Mouse (Mus musculus): ENCODE measurements around the gene Vps25. TPM values are rescaled to one million over a fixed set of nuclear protein-coding genes. Genes with fewer than 3 reads are reported as not detected.

Vps25 gene
- total RNA-seq (2015) (261 and 263 TPM in 2 replicates), total RNA-seq (2017) (70.4 and 86.9 TPM in 2 replicates)

DNA sequence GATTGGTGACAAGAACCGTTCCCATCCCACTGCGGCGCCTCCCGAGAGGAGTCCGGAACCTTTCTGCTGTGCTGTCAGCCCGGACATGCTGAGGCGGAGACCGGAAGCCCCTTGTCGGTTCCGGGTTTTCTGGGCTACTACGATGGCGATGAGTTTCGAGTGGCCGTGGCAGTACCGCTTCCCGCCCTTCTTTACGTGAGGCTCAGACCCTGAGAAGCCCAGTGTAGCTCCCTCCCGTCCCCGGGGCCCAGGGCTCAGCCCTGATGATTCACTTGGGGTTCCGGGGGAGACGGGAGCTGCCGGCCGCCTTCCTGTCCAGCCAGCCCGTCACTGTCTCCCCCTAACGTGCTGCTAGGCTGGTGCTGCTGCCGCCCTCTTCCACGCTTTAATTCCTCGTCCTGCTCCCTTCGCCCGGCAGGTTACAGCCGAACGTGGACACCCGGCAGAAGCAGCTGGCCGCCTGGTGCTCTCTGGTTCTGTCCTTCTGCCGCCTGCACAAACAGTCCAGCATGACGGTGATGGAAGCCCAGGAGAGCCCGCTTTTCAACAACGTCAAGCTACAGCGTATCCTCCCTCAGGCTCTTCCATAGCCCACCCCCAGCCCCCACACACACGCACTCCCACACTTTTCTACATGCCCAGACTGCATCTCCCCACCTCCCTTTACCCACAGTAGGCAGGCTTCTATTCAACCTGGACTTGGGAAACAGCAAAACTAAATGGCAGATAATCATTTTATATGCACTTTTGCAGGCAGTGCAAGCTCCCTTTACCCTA lies at the start of gene Vps25:
TSS of gene Vps25 (plus strand) at position 95 of the 777 bp plus-strand sequence.
- ATAC-seq (replicated peaks; ENCODE audit: poor library complexity): peak; percentile 97

DNA sequence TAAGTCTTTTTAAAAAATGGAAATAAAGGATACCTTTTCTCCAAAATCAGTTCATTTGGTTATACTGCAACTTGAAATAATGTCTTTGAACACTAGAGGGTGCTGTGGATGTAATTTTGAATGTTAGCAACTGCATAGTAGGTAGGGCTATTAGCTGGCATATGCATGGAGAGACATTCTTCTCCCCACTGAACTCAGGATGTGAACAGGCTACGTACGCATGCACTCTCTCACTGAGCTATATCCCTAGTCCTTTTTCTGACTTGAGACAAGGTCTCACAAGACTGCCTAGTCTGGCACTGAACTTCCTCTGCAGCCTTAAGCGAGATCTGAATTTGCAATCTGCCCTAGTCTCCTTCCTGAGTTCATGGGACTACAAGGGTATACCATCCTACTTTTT lies 41.5 kb upstream of the Vps25 start:
- peak; percentile 93 for ATAC-seq (replicated peaks; ENCODE audit: poor library complexity)

DNA sequence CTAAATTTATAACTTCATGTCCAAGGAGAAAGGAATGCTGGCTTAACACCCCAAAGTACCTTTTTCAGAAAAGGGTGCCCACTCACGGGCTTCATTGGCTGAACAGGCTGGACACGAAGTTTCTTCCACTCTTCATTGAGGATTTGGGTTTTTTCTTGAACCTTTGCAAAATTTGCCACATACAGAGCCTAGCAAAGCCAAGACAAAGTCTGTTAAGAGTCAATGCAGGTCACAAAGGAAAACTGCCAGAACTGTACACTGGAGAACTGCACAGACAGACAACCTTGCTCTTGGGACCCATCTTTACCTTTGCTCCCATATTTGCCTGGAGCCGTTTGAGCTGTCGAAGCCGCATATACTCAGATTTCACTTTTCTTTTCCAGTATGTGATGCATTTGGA lies 36.6 kb upstream of the Vps25 start:
- no peak for ATAC-seq (replicated peaks; ENCODE audit: poor library complexity)

DNA sequence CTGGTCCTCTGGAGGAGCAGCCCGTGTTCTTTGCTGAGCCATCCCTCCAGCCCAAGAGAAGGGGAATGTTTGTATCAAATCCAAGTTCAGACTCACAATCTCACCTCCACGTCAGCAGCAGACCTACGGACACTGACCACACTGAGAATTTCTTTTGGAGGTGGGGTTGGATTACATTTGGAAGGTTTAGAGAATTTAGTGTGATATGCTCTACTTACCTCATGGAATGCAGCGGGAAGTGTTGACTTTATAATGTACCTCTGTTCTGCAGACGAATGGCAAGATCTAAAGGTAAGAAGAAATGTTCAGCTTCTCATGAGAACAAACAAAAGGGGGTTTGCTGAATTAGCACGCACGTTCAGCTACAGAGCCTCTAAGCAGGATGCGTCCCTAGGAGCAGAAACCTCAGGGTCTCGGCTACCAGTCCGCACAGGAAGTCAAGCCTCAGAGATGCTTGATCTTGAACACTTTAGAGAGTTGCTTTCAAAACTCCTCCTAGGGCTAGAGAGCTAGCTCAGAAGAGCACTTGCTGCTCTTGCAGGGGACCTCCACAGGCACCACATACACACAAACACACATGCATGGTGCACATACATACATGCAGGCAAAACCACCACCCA lies 35.0 kb upstream of the Vps25 start:
- no peak for ATAC-seq (replicated peaks; ENCODE audit: poor library complexity)

DNA sequence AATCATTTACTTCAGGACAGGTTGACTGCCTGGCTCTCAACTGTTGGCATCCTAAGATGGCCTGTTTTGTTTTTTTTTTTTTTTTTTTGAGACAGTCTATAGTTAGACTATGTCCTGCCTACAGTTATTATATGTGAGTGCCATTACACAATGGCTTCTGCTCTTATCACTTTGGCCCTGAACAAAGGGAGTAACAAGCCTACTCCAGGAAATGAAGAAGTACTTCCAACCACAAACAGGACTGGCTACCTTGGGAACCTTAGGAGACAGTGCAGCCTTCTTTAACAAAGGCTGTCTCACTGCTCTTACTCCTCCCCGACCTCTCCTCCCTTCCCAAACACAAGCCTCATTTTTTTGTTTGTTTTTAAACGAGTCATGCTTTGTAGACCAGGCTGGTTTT lies 32.7 kb upstream of the Vps25 start:
- no peak for ATAC-seq (replicated peaks; ENCODE audit: poor library complexity)

DNA sequence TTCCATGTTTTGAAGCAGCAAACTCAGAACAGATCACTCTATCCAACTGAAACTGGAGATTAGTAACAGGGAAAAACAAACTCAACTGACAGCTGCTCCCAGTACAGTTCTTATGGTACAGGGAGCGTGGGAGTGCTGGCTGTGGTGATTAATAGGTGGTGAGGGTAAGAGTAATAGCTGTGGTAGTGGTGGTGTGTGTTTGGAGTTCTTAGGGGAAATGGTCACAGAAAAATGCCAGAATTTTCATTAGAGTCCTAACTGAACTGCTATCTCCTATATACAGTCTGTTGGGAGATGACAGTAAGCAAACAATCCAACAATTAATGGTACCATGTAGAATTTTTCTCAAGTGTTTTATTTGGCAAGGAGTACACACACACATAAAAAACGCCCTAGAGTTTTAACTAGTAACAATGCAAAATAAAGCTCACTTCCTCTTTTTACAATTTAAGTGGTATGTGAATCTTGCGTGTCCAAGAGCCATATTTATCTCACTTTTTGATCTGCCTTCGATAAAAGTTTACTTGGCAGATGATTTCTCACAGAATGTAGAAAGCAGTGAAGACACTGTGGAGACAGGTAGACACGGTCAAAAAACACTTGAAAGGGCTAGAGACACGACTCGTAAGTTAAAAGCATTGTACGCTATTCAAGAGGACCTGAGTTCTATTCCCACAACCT lies 32.1 kb upstream of the Vps25 start:
- ATAC-seq (replicated peaks; ENCODE audit: poor library complexity): no peak

DNA sequence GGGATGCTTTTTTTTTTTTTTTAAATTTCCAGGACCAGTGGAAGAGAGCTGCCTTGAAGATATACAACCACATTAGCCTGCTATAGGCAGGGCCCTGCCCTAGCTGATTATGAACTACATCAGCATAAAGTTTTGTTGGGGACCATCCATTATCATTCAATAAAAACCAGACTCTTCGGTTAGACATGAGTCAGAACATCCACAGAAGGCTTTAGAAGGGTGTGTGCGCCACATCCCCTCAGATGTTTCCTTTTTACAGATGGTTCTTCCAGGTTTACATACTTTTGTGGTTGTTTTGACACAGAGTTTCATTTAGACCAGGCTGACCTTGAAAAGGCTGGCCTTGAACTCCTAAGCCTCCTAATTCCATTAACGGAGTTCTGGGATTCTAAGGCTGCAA lies 29.2 kb upstream of the Vps25 start:
- no peak for ATAC-seq (replicated peaks; ENCODE audit: poor library complexity)

DNA sequence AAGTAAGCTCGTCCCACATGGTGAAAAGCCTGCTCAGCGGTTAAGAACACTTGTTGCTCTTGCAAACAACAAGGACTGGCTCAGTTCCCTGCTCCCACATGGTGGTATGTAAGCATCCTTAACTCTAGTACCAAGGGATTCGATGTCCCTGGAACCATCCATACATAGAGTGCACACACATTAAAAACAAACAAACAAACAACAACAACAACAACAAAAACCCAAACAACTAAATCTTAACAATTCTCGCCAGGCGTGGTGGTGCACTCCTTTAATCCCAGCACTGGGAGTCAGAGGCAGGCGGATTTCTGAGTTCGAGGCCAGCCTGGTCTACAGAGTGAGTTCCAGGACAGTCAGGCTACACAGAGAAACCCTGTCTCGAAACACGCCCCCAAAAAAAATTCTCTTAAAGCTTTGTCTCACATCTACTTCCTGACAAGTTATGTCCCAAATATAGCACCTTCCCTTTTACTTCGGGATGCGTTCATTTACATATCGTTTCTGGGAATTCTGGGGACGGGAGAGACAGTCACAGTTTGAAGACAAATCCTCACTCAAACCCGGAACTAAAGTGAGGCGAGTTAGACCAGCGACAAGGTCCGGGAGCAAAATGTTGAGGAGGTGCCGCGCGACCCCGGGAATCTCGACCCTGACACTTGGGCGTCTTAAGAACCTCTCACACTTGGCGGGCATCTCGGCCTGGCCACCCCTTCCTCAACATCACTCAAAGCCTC lies 28.0 kb upstream of the Vps25 start:
- ATAC-seq (replicated peaks; ENCODE audit: poor library complexity): no peak

DNA sequence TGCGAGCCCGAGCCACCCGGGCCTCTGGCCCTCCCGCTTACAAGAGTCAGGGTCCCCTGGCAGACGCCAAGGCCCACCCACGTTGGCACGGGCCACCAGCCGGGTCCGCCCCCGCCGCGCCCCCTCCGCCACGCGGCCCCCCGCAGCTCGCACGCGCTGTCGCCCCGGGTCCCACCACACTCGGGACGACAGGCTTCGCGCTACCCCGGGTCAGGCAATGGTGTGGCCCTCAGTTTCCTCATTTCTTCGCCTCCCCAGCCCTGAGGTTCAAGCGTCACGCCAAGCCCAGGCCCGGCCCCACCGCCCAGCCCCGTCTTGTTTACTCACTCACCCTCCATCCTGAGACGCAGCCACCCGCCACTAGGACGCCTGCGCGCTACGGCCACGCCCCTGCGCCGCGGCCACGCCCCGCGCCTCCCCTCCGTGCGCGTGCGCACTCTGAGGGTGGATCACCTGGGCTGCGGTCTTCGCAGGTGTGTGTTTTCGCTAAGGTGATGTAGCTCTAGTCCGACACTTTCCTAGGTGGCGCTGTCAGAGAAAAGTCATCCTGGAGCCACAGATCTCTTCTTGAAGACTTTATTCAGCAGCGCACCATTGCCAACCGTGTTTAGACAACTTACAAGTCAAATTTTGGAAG lies 27.3 kb upstream of the Vps25 start, which contains the start of gene Ezh1:
TSS of gene Ezh1 (minus strand) at position 399 of the 637 bp plus-strand sequence.
- peak; percentile 95 for ATAC-seq (replicated peaks; ENCODE audit: poor library complexity)

DNA sequence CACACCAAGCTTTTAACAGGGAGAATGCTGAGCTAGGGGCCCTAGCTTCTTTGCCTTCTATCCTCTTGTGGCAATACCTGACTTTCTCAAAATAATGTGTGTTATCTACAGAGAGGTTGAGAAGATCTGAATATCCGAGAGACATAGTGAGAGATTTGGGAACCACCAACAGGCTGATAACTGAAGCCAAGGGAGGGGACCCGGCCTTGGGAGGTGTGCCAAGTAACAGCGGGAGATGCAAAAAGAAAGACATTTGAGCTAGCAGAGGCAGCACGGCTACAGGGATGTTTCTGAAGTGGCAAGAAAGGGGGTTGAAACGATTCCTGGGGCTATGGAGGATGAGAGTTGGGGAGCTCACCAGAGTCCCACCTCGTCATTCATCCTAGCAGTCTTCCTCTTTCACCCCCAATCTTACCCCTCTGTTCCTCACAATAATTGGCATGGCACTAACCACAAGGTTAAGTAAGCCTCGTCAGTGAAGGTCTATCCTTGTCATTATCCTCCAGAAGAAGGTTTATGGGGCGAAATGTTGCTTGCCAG lies 24.1 kb upstream of the Vps25 start:
- no peak for ATAC-seq (replicated peaks; ENCODE audit: poor library complexity)

DNA sequence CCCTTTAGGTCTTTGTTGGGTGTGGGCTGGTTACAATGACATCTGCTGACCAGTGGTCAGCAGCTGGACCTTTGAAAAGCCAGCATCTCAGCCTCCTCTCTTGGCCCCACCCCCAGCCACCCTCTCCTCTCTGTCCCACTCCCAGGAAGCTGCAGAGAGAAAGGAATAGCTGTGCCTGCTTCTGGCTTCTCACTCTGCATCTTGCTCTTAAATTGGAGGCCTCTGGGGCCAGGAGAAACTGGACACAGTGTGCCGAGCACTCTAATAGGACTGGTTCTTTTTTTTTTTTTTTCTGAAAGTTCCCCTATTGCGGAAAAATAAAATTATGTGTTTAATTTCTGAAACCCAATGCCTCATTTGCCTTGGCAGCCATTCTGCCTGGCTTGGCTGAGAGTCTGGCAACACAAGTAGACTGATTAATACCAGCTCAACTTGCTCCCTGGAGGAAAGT lies 23.4 kb upstream of the Vps25 start:
- ATAC-seq (replicated peaks; ENCODE audit: poor library complexity): no peak

DNA sequence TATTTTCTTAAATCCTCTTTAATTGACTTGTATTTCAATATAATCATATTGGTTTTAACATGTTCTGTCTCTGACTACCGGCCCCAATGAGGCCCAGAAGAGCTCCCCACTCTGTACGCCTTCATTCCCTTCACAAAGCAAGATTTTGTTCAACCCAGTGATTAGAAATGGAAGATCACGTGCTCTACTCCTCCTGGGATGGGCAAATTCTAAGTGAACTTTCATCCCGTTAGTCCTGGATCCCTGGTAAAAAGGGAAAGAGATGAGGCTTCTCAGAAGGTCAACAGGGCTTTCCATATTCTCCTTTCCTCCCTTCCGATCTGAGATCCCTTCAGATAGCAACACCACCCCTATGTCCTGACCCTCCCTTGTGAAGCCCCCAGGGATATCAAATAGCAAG lies 23.0 kb upstream of the Vps25 start:
- no peak for ATAC-seq (replicated peaks; ENCODE audit: poor library complexity)

DNA sequence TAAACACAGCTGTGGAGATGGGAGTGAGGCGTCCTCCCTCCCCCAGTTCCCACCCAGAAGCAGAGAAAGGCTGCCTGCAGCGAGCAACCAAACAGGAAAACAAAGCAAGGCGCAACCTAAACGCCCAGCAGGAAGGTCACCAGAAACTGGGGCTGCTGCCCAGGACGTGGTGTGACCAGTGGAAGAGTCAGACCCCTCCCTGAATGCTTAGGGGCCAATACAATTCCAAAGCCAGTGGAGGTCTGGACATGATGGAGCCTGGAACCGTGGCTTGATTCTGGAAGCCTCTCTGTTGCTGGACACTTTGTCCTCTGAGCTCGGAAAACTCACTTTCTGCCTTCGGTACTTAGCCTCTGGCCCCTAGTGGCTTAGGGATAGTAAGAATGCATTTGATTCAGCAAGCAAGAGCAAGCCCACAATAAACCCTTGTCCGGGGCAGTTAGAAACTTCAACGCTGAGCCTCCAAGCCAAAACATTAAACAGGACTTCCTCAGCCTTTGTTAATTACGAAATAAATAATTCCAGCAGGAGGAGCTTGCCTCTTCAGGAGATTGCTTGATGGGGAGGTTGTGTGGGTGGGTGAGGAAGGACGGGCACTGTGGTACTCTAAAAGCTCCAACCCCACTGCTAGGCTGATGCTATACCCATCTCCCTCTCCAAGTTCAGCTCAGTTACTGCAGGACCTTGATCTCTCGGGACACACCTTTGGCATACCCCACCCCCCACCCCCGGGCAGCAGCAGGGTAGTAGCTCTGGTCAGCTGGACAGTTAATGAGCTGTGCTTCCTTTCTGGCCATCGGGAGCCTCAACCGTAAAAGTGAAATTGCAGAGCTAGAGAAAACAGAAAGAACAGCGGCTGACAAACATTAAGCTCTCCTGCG lies 22.3 kb upstream of the Vps25 start:
- no peak for ATAC-seq (replicated peaks; ENCODE audit: poor library complexity)

DNA sequence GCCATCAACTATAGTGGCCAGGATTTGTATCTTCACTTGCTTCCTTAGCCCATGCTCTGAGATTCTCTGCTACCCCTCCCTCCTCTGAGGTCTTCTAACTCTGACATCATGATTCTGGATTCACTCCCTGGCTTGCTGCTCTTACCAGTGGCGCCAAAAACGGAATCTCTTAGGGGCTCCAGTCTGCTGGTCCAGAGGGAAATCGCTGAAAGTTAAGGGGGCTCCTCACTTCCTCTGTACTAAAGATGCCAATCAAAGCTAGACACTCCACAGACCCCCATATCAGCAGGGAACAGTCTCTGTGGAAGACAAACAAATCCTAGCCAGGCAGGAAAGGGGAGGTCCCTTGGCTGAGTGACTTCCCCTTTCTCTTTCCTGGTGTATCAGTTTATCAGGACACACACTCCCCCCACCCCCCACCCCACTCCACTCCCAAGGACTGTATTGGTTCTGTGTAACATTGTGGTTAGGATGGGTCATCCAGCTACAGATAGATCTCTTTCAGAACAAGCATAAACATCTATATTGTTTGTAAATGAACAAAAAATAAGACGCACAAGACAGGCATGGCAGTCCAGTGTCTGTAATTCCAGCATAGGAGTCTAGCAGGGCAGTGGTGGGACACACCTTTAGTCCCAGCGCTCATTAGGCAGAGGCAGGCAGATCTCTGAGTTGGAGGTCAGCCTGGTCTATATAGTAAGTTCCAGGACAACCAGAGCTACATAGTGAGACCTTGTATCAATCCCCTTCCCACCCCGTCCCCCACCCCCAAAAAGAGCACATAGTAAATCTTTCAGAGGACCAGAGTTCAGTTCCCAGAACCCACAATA lies 21.3 kb upstream of the Vps25 start:
- ATAC-seq (replicated peaks; ENCODE audit: poor library complexity): peak; percentile 81

DNA sequence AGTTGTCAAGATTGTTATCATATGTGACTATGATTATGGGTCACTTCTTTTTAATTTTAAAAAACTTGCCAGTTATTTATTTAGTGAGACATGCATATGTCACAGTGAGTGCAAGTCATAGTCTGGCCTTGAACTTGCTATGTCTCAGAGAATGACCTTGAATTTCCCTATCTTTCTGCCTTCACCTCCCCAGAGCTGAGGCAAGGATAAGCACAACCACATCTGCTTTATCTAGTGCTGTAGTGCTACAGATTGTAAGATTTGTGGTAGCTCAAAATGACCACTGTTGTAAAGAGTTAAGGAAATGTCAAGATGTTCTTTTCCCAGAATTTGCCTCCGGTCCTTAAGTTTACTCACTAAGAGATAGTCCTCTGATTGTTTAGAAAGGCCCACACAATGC lies 20.3 kb upstream of the Vps25 start:
- ATAC-seq (replicated peaks; ENCODE audit: poor library complexity): no peak

DNA sequence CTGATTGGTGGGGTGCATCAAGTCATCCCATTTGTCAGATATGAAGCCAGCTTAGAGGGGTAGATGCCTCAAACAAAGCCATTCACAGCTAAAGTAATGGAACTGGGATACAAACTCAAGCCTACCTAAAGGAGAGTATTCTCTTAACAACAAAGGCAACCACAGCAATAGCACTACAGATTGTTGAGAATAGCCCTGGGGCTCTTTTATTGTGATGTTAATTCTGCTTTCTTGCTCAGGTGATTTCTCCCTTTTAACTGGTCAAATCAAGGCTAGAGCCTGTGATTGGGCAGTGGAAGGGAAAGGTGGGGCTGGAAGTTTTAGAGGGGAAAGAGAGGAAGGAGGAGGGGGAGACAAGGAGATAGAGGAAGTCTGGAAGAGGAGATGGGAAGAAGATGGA lies 19.4 kb upstream of the Vps25 start:
- no peak for ATAC-seq (replicated peaks; ENCODE audit: poor library complexity)

DNA sequence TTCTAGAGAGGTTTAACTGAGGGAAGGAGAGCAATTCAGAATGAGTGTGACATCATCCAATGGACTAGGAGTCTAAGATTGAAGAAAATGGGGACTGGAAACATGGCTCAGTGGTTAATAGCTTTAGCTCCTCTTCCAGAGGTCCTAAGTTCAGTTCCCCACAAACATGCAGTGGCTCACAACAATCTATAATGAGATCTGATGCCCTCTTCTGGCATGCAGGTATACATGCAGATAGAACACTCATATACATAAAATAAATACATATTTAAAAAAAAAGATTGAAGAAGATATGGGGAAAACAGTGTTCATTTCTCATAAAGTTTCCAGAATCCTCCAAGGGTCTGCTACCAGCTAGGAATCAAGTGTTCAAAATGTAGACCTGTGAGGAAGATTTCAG lies 18.1 kb upstream of the Vps25 start:
- ATAC-seq (replicated peaks; ENCODE audit: poor library complexity): no peak

DNA sequence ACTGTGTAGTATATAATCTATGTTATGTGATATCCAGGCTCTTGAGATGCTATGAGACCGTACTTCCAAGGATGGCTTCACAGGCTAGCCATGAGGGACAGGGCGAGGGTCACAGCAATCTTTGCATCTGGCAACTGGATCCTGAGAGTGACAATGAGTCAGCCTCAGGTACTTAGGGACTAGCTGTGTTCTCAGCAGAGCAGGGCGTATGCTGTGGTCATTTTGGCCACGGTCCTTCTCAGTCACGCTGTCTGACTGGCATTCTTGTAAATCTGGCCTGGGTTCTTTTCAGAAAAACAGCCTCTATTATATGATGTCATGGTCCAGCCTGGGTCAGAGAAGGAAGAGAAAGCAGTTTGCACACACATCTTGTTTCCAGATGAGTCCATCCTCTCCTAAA lies 16.7 kb upstream of the Vps25 start:
- ATAC-seq (replicated peaks; ENCODE audit: poor library complexity): no peak

All from megakaryocyte progenitor cell, adult 5-6 weeks (primary cell).